Mouse (Mus musculus): ENCODE results near the gene Slc25a20. TPM values are rescaled to one million over a fixed set of nuclear protein-coding genes. Genes with fewer than 3 reads are reported as not detected.

Slc25a20 gene
- polyA plus RNA-seq, 1 experiment from 2014 or later: 22.6 TPM

DNA sequence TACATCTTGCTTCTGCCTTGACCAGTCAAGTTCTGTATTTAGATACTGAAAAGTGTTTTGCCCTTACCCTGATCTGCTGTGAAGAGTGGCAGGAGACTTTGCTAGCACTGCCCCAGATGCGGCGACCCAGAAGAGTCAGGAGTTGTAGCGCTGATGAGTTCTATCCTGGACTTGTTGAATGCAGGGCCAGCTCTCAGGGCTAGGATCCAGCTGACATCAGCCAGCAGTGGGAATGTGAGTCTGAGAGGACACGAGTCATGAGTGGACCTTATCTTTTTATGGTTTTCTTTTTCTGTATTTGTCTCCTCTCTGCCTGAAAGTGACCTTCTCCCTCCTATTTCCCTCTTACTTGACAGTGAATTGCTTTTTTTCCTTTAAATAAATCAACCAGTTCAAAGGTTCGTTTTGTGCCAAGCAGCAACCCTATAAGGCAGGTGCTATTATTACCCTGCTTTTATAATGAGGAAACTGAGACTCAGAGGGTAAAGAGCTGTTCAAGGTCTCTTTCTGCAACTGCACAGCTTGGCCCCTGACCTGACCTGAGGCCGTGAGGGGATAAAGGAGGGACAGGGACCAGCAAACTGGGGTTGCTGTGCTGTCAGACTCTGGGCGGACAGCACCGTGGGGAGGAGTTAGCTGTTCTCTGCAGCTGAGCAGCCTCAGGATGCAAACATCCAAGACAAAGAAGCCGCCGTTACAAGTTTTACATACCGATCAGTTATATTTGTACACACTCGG lies 41.7 kb downstream of the Slc25a20 start:
- ATAC-seq (replicated peaks; ENCODE audit: low FRiP score) (no peak), DNase-seq (ENCODE audit: low spot score) (no peak)
- Histone ChIP-seq H3K27ac (ENCODE audit: low read depth, low read length) (peak overlapping the region; percentile 12; the same call in 1 of the 2 replicates), H3K4me1 (replicated peaks; ENCODE audit: control insufficient read depth, insufficient read depth, low read length) (peaks cover 3% of the 10 kb centered on the region; the same call in 1 of the 2 replicates), H3K4me2 (ENCODE audit: low read depth, low read length, severe bottlenecking) (no peak overlapping the region), H3K9me3 (ENCODE audit: control insufficient read depth, low read length) (no peaks in the 10 kb centered on the region), H3K27me3 (ENCODE audit: control insufficient read depth, insufficient read depth, low read length) (no peaks in the 10 kb centered on the region), H3K9ac (ENCODE audit: low read length) (no peak overlapping the region), H3K36me3 (ENCODE audit: control insufficient read depth, insufficient read depth, low read length) (no peaks in the 10 kb centered on the region), H3K4me3 (ENCODE audit: low read depth, low read length) (no peak overlapping the region)
- 41% methylated on average over 12 of the region's 12 CpGs for WGBS

DNA sequence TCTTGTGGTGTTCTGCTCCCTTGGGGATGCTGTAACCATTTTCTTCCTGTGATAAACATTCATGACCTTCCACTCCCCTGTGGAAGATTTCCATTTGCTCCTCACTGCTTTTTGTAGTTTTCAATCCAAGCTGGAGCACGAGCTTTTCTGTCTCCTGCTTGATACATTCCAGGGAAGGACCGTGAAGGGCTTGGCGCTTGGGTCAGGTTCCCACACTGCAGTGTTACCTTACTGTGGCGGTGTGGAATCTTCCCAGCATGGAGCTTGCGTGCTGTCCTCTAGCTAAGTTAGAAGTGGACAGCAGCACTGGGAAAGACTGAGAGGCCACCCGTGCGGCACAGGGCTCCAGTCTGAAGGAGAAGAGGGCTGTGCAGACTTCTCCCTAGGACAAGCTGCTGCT lies 42.7 kb downstream of the Slc25a20 start:
- 72% methylated on average over 7 of the region's 7 CpGs for WGBS
- H3K36me3 ChIP-seq (ENCODE audit: control insufficient read depth, insufficient read depth, low read length): no peaks in the 10 kb centered on the region
- H3K4me2 ChIP-seq (ENCODE audit: low read depth, low read length, severe bottlenecking): no peak overlapping the region
- H3K27ac ChIP-seq (ENCODE audit: low read depth, low read length): no peak overlapping the region
- ATAC-seq (replicated peaks; ENCODE audit: low FRiP score) (no peak), DNase-seq (ENCODE audit: low spot score) (no peak)
- H3K27me3 ChIP-seq (ENCODE audit: control insufficient read depth, insufficient read depth, low read length): no peaks in the 10 kb centered on the region
- H3K9me3 ChIP-seq (ENCODE audit: control insufficient read depth, low read length): no peaks in the 10 kb centered on the region
- no peak overlapping the region for H3K4me3 ChIP-seq (ENCODE audit: low read depth, low read length)
- peaks cover 3% of the 10 kb centered on the region; the same call in 1 of the 2 replicates for H3K4me1 ChIP-seq (replicated peaks; ENCODE audit: control insufficient read depth, insufficient read depth, low read length)
- H3K9ac ChIP-seq (ENCODE audit: low read length): no peak overlapping the region

DNA sequence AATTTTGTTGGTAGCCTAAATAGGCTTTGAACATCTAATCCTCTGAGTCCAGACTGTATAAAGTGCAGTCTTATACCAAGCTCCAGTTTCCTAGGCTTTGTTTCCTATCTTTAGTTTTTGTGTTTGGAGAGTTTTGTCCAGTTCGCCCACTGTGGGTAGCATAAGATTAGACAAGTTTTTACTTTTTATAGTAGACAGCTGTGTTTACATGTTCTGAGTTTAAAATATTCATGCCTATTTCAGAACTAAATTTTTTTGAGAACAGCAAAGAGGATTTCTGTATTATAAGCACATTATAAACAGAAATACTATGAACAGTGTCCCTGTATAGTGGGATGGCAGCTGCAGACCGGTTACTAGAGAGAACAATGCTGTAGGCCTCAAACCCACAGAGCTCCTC lies 45.3 kb downstream of the Slc25a20 start:
- Histone ChIP-seq H3K4me1 (replicated peaks; ENCODE audit: control insufficient read depth, insufficient read depth, low read length) (peaks cover 3% of the 10 kb centered on the region; the same call in 1 of the 2 replicates), H3K4me2 (ENCODE audit: low read depth, low read length, severe bottlenecking) (no peak overlapping the region), H3K27ac (ENCODE audit: low read depth, low read length) (no peak overlapping the region), H3K9me3 (ENCODE audit: control insufficient read depth, low read length) (no peaks in the 10 kb centered on the region), H3K4me3 (ENCODE audit: low read depth, low read length) (no peak overlapping the region), H3K36me3 (ENCODE audit: control insufficient read depth, insufficient read depth, low read length) (no peaks in the 10 kb centered on the region), H3K27me3 (ENCODE audit: control insufficient read depth, insufficient read depth, low read length) (no peaks in the 10 kb centered on the region), H3K9ac (ENCODE audit: low read length) (no peak overlapping the region)
- WGBS: 93% methylated on average over 2 of the region's 2 CpGs
- ATAC-seq (replicated peaks; ENCODE audit: low FRiP score): no peak
- no peak for DNase-seq (ENCODE audit: low spot score)

DNA sequence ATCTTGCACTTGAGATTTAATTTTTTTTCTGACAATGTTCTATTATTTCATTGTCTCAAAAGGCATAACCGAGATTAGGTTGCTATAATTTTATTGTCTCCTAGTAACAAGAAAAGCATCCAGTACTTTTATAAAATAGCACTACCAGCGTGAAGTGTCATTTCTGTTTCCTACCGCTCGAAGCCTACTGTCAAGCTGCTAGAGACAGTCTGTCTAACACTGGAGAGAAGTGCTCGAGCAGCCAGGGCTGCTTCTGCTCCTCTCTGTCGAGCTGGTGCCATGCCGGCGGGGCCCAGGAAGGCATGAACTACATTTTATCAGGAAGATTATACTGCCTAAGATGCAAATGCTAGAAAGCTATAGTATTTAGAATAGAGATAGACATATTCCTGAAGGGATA lies 46.9 kb downstream of the Slc25a20 start:
- DNase-seq (ENCODE audit: low spot score) (no peak), ATAC-seq (replicated peaks; ENCODE audit: low FRiP score) (no peak)
- no peaks in the 10 kb centered on the region; the same call in 1 of the 2 replicates for H3K4me1 ChIP-seq (replicated peaks; ENCODE audit: control insufficient read depth, insufficient read depth, low read length)
- WGBS: 92% methylated on average over 8 of the region's 8 CpGs
- no peaks in the 10 kb centered on the region for H3K36me3 ChIP-seq (ENCODE audit: control insufficient read depth, insufficient read depth, low read length)
- H3K27ac ChIP-seq (ENCODE audit: low read depth, low read length): no peak overlapping the region
- H3K27me3 ChIP-seq (ENCODE audit: control insufficient read depth, insufficient read depth, low read length): no peaks in the 10 kb centered on the region
- no peak overlapping the region for H3K4me3 ChIP-seq (ENCODE audit: low read depth, low read length)
- no peak overlapping the region for H3K9ac ChIP-seq (ENCODE audit: low read length)
- H3K9me3 ChIP-seq (ENCODE audit: control insufficient read depth, low read length): no peaks in the 10 kb centered on the region
- H3K4me2 ChIP-seq (ENCODE audit: low read depth, low read length, severe bottlenecking): no peak overlapping the region

DNA sequence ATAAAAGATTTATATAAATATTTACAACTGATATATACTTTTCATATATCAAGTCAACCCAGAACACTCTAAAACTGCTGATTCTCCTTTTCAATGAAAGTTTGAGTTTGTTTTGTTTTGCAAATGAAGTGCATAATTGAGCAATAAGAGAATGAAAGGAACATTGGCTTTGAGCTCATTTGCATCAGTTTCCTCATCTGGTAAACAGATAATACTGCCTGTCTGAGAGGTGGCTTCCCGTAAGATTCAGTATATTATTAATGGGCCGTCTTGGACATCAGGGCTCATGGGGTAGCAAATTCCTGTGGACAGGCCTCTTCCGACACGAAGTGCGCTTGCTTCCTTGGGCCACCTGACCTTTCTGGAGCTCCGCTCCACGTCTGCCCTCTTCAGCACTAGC lies 48.9 kb downstream of the Slc25a20 start:
- Histone ChIP-seq H3K4me2 (ENCODE audit: low read depth, low read length, severe bottlenecking) (no peak overlapping the region), H3K9me3 (ENCODE audit: control insufficient read depth, low read length) (no peaks in the 10 kb centered on the region), H3K9ac (ENCODE audit: low read length) (no peak overlapping the region), H3K4me3 (ENCODE audit: low read depth, low read length) (no peak overlapping the region), H3K36me3 (ENCODE audit: control insufficient read depth, insufficient read depth, low read length) (no peaks in the 10 kb centered on the region), H3K4me1 (replicated peaks; ENCODE audit: control insufficient read depth, insufficient read depth, low read length) (no peaks in the 10 kb centered on the region), H3K27me3 (ENCODE audit: control insufficient read depth, insufficient read depth, low read length) (no peaks in the 10 kb centered on the region), H3K27ac (ENCODE audit: low read depth, low read length) (no peak overlapping the region)
- WGBS: 90% methylated on average over 7 of the region's 7 CpGs
- DNase-seq (ENCODE audit: low spot score) (no peak), ATAC-seq (replicated peaks; ENCODE audit: low FRiP score) (no peak)

DNA sequence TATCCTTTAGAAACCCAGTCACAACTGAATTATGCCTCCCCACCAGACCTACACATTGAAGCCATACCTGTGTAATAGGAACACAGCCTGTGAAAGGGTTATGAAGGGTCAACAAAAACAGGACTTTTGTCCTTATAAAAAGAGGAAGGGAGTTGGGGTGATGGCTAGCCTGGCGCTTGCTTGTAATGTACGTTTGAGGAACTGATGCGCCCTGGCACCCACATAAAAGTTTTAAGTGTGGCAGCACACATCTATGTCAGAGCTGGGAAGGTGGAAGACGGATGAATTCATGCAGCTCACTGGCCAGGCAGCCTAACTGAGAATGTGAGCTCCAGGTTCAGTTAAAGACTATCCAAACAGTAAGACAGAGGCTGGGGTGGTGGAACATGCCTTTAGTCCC lies 54.3 kb downstream of the Slc25a20 start:
- Histone ChIP-seq H3K27ac (ENCODE audit: low read depth, low read length) (no peak overlapping the region), H3K4me3 (ENCODE audit: low read depth, low read length) (no peak overlapping the region), H3K4me1 (replicated peaks; ENCODE audit: control insufficient read depth, insufficient read depth, low read length) (no peaks in the 10 kb centered on the region), H3K27me3 (ENCODE audit: control insufficient read depth, insufficient read depth, low read length) (no peaks in the 10 kb centered on the region), H3K4me2 (ENCODE audit: low read depth, low read length, severe bottlenecking) (no peak overlapping the region), H3K9ac (ENCODE audit: low read length) (no peak overlapping the region), H3K36me3 (ENCODE audit: control insufficient read depth, insufficient read depth, low read length) (no peaks in the 10 kb centered on the region; the same call in 1 of the 2 replicates), H3K9me3 (ENCODE audit: control insufficient read depth, low read length) (no peaks in the 10 kb centered on the region)
- ATAC-seq (replicated peaks; ENCODE audit: low FRiP score) (no peak), DNase-seq (ENCODE audit: low spot score) (no peak)
- 93% methylated on average over 4 of the region's 4 CpGs for WGBS

DNA sequence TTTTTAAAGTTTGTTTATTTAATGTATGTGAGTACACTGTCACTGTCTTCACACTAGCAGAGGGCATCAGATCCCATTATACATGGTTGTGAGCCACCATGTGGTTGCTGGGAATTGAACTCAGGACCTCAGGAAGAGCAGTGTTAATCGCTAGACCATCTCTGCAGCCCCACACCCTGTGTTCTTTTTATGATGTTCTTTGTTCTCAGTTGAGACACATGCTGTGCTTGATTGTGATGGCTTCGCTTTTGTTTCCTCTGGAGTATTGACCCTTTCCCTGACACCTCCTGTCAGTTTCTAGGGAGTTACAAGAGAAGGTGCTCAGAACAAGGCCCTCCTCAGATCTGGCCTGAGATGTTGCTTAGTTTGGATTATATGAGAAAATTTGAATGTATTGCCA lies 61.9 kb downstream of the Slc25a20 start:
- no peaks in the 10 kb centered on the region for H3K4me1 ChIP-seq (replicated peaks; ENCODE audit: control insufficient read depth, insufficient read depth, low read length)
- H3K27ac ChIP-seq (ENCODE audit: low read depth, low read length): no peak overlapping the region
- ATAC-seq (replicated peaks; ENCODE audit: low FRiP score) (no peak), DNase-seq (ENCODE audit: low spot score) (no peak)
- no peaks in the 10 kb centered on the region for H3K27me3 ChIP-seq (ENCODE audit: control insufficient read depth, insufficient read depth, low read length)
- H3K4me3 ChIP-seq (ENCODE audit: low read depth, low read length): no peak overlapping the region
- no peaks in the 10 kb centered on the region for H3K9me3 ChIP-seq (ENCODE audit: control insufficient read depth, low read length)
- H3K9ac ChIP-seq (ENCODE audit: low read length): no peak overlapping the region
- WGBS: 35% methylated on average over 2 of the region's 2 CpGs
- no peaks in the 10 kb centered on the region; the same call in 1 of the 2 replicates for H3K36me3 ChIP-seq (ENCODE audit: control insufficient read depth, insufficient read depth, low read length)
- no peak overlapping the region for H3K4me2 ChIP-seq (ENCODE audit: low read depth, low read length, severe bottlenecking)

DNA sequence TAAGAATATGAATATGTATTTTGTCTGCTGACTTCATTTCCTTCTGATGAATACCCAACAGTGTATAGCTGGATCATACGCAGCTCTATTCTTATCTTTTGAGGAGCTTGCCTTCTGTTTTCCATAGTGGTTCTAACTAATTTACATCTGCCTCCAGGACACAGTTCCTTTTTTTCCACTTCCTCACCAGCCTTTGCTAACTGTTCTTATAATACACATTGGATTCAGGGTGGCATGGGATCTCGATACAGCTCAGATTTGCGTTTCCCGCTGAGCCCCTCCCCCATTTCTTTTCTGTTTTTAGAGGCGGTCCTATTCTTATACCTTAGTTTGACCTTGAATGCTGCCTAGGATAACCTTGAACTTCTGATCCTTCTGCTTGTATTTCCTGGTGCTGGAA lies 64.2 kb downstream of the Slc25a20 start:
- WGBS: 93% methylated on average over 5 of the region's 5 CpGs
- Histone ChIP-seq H3K9me3 (ENCODE audit: control insufficient read depth, low read length) (no peaks in the 10 kb centered on the region), H3K4me1 (replicated peaks; ENCODE audit: control insufficient read depth, insufficient read depth, low read length) (no peaks in the 10 kb centered on the region), H3K36me3 (ENCODE audit: control insufficient read depth, insufficient read depth, low read length) (no peaks in the 10 kb centered on the region), H3K27me3 (ENCODE audit: control insufficient read depth, insufficient read depth, low read length) (no peaks in the 10 kb centered on the region), H3K27ac (ENCODE audit: low read depth, low read length) (no peak overlapping the region), H3K9ac (ENCODE audit: low read length) (no peak overlapping the region), H3K4me2 (ENCODE audit: low read depth, low read length, severe bottlenecking) (no peak overlapping the region), H3K4me3 (ENCODE audit: low read depth, low read length) (no peak overlapping the region)
- no peak for DNase-seq (ENCODE audit: low spot score)
- no peak for ATAC-seq (replicated peaks; ENCODE audit: low FRiP score)

DNA sequence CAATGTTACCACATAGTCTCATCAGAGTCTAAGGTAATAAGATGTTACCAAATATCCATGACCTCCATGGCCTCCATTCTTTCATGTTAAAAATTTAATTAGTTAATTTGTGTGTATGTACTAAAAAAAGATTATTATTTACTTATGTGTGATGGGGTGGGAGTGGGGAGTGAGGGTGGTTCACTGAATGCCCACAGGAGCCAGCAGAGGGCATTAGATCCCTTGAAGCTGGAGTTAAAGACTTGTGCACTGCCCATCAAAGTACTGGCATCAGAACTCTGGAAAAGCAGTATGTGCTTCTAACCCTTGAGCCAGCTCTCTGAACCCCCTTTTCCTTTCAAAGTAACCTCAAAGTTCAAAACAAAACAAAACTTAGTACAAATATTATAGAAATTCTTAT lies 67.2 kb downstream of the Slc25a20 start:
- Histone ChIP-seq H3K4me2 (ENCODE audit: low read depth, low read length, severe bottlenecking) (no peak overlapping the region), H3K27ac (ENCODE audit: low read depth, low read length) (no peak overlapping the region), H3K9ac (ENCODE audit: low read length) (no peak overlapping the region), H3K36me3 (ENCODE audit: control insufficient read depth, insufficient read depth, low read length) (no peaks in the 10 kb centered on the region), H3K4me1 (replicated peaks; ENCODE audit: control insufficient read depth, insufficient read depth, low read length) (no peaks in the 10 kb centered on the region), H3K27me3 (ENCODE audit: control insufficient read depth, insufficient read depth, low read length) (no peaks in the 10 kb centered on the region), H3K4me3 (ENCODE audit: low read depth, low read length) (no peak overlapping the region), H3K9me3 (ENCODE audit: control insufficient read depth, low read length) (no peaks in the 10 kb centered on the region)
- DNase-seq (ENCODE audit: low spot score): no peak
- no peak for ATAC-seq (replicated peaks; ENCODE audit: low FRiP score)

Data from forebrain, embryonic 11.5 days (tissue).